ENCODE assay signal across 8 mouse cellular contexts in genomic region chr6:134413706-134414531, GRCm38 (mm10). TPM values are rescaled to one million over a fixed set of nuclear protein-coding genes. Genes with fewer than 3 reads are reported as not detected.
DNase-seq lines count a peak whose midpoint lies in the region; ATAC-seq lines count a peak whose summit lies in the region.

No protein-coding gene starts in this region.

- no peaks in the 10 kb centered on the region for H3K36me3 ChIP-seq in liver, embryonic 11.5 days (ENCODE audit: control insufficient read depth, insufficient read depth, low read length)
- no peaks in the 10 kb centered on the region for H3K36me3 ChIP-seq in splenic B cell, adult 2 months (ENCODE audit: control insufficient read depth, insufficient read depth, low read length, poor library complexity, severe bottlenecking)

- H3K4me2 ChIP-seq in liver, embryonic 11.5 days = peak overlapping the region; percentile 33

- no peak overlapping the region for H3K9ac ChIP-seq in liver, embryonic 11.5 days (ENCODE audit: low read depth, low read length)

- 0 out of 2 replicates have a peak, but pooled peaks cover 5% of the 10 kb centered on the region for H3K4me1 ChIP-seq in liver, embryonic 11.5 days (replicated peaks; ENCODE audit: control insufficient read depth, insufficient read depth, low read length)

- WGBS in liver, embryonic 11.5 days = 46% methylated on average over 18 of the region's 18 CpGs

- peak; percentile 93 for ATAC-seq in common myeloid progenitor, adult 5-6 weeks (replicated peaks; ENCODE audit: low read depth, poor library complexity, severe bottlenecking)
- no peak for ATAC-seq in liver, embryonic 11.5 days (replicated peaks; ENCODE audit: low FRiP score)
- ATAC-seq in erythroid progenitor cell, adult 5-6 weeks (replicated peaks; ENCODE audit: low FRiP score, poor library complexity, severe bottlenecking) = no peak

- H3K9me3 ChIP-seq in liver, embryonic 11.5 days (ENCODE audit: control insufficient read depth, low read length) = no peaks in the 10 kb centered on the region

- no peak overlapping the region for H3K4me3 ChIP-seq in liver, embryonic 11.5 days (ENCODE audit: low read depth, low read length)

- no peaks in the 10 kb centered on the region for H3K27me3 ChIP-seq in liver, embryonic 11.5 days (replicated peaks; ENCODE audit: control insufficient read depth, insufficient read depth, low read length)
- no peaks in the 10 kb centered on the region; the same call in 1 of the 2 replicates for H3K27me3 ChIP-seq in splenic B cell, adult 2 months (ENCODE audit: control insufficient read depth, insufficient read depth, low read length, poor library complexity, severe bottlenecking)

- DNase-seq in embryo, embryonic 10 days (ENCODE audit: low spot score) = peak; percentile 27
- DNase-seq in embryo, embryonic 9.5 days (ENCODE audit: extremely low spot score) = no peak
- no peak for DNase-seq in liver, embryonic 11.5 days (ENCODE audit: low spot score)
- DNase-seq in splenic B cell, adult 2 months (ENCODE audit: low read depth, low spot score) = peak; percentile 43
- no peak for DNase-seq in frontal cortex, postnatal 10 days (ENCODE audit: low spot score in 2 of 2)
- no peak for DNase-seq in cerebellum, adult 9-11 months

- H3K27ac ChIP-seq in liver, embryonic 11.5 days (ENCODE audit: low read depth, low read length) = no peak overlapping the region

RNA-seq across cellular contexts. Expression of gene Bcl2l14, which starts 17.8 kb away (rescaled TPM):
- 0.78 and 3.0 TPM in 2 replicates for total RNA-seq in common myeloid progenitor, adult 5-6 weeks (2017)
- 0.32 and 0.40 TPM in 2 replicates for polyA plus RNA-seq in liver, embryonic 11.5 days (2014; fragmentation: Nextera tagmentation; extraction: Ambion mirVana)
- total RNA-seq in erythroid progenitor cell, adult 5-6 weeks (2015; ENCODE audit: low replicate concordance) = not detected in 2 replicates
- total RNA-seq in erythroid progenitor cell, adult 5-6 weeks (2017; ENCODE audit: low replicate concordance) = not detected in 2 replicates

Comparison
In these comparisons a context has a peak if more than half of its experiments do, and no peak if none do; other contexts are left out.
1. DNase-seq: peak in embryo, embryonic 10 days (single experiment) and splenic B cell, adult 2 months (single experiment); none in embryo, embryonic 9.5 days (single experiment), liver, embryonic 11.5 days (single experiment), frontal cortex, postnatal 10 days (0 of 2) and cerebellum, adult 9-11 months (single experiment).